In the genomic region with DNA sequence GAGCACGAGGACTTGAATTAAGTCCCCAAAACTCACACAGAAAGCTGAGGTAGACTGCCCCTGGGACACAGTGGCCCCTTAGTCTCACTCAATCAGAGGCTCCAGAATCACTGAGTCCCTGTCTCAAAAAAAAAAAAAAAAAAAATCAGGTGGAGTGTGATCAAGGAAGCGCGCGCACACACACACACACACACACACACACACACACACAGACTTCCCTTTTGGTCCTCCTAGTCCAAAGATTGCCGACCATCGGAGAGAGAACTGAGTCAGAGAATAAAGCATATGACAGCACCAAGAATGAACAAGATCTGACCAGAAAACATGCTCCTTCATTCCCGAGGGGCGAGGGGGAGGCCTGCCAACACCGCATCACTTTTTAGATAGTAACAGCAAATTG, we compare ENCODE assay signal across 8 mouse cellular contexts. TPM values are rescaled to one million over a fixed set of nuclear protein-coding genes. Genes with fewer than 3 reads are reported as not detected.
DNase-seq lines count a peak whose midpoint lies in the region; ATAC-seq and TF ChIP-seq lines count a peak whose summit lies in the region.

No protein-coding gene starts in this region.

- no peak for TF ChIP-seq POLR2A in bone marrow macrophage, adult 2 months (IDR thresholded peaks at IDR 0.05; ENCODE audit: borderline replicate concordance, low read depth, low read length)
- no peak for TF ChIP-seq POLR2A in myocyte (IDR thresholded peaks at IDR 0.05; ENCODE audit: insufficient read length, low read depth)

- WGBS in kidney, embryonic 16.5 days: 72% methylated on average over 9 of the region's 9 CpGs
- WGBS in hindbrain, postnatal 0 days: 77% methylated on average over 9 of the region's 9 CpGs

- H3K36me3 ChIP-seq in kidney, embryonic 16.5 days (ENCODE audit: insufficient read depth, low read length): no peaks in the 10 kb centered on the region
- peaks cover 5% of the 10 kb centered on the region; the same call in 1 of the 2 replicates for H3K36me3 ChIP-seq in hindbrain, postnatal 0 days (ENCODE audit: insufficient read depth, low read length)
- no peaks in the 10 kb centered on the region for H3K36me3 ChIP-seq in myocyte (ENCODE audit: control insufficient read depth, insufficient read depth)

- TF ChIP-seq CTCF in bone marrow macrophage, adult 2 months (IDR thresholded peaks at IDR 0.05; ENCODE audit: low read depth, low read length): no peak
- no peak for TF ChIP-seq CTCF in hindbrain, postnatal 0 days (IDR thresholded peaks at IDR 0.05; ENCODE audit: low read depth)

- peak overlapping the region; percentile 83 for H3K4me2 ChIP-seq in kidney, embryonic 16.5 days (replicated peaks; ENCODE audit: low read depth, low read length)
- peak overlapping the region; percentile 89 for H3K4me2 ChIP-seq in hindbrain, postnatal 0 days (ENCODE audit: low read depth, low read length)
- H3K4me2 ChIP-seq in myocyte (ENCODE audit: low read depth): peak overlapping the region; percentile 100

- no peak overlapping the region for H3K27ac ChIP-seq in kidney, embryonic 16.5 days (ENCODE audit: low read length)
- peak overlapping the region; percentile 82; the same call in 1 of the 2 replicates for H3K27ac ChIP-seq in bone marrow macrophage, adult 2 months (ENCODE audit: insufficient read depth, low read depth, low read length)
- no peak overlapping the region for H3K27ac ChIP-seq in hindbrain, postnatal 0 days

- H3K9me3 ChIP-seq in kidney, embryonic 16.5 days (ENCODE audit: low read length): no peaks in the 10 kb centered on the region
- H3K9me3 ChIP-seq in hindbrain, postnatal 0 days (ENCODE audit: low read length): no peaks in the 10 kb centered on the region

- H3K4me3 ChIP-seq in kidney, embryonic 16.5 days (ENCODE audit: low read length): peak overlapping the region; percentile 83
- peak overlapping the region; percentile 75 for H3K4me3 ChIP-seq in bone marrow macrophage, adult 2 months (ENCODE audit: insufficient read depth, low read length)
- peak overlapping the region; percentile 64 for H3K4me3 ChIP-seq in hindbrain, postnatal 0 days (ENCODE audit: low read length)
- H3K4me3 ChIP-seq in myocyte: peak overlapping the region; percentile 85

- H3K27me3 ChIP-seq in kidney, embryonic 16.5 days (ENCODE audit: insufficient read depth, low read length): no peaks in the 10 kb centered on the region
- no peaks in the 10 kb centered on the region for H3K27me3 ChIP-seq in hindbrain, postnatal 0 days (ENCODE audit: insufficient read depth, low read length)
- H3K27me3 ChIP-seq in myocyte (ENCODE audit: control insufficient read depth, insufficient read depth, insufficient read length): no peaks in the 10 kb centered on the region

- H3ac ChIP-seq in myocyte (ENCODE audit: control insufficient read depth, insufficient read length): no peak overlapping the region

- ATAC-seq in kidney, embryonic 16.5 days (ENCODE audit: low FRiP score, low TSS enrichment): no peak
- ATAC-seq in hindbrain, postnatal 0 days: no peak

- H3K9ac ChIP-seq in kidney, embryonic 16.5 days (replicated peaks; ENCODE audit: low read length): peak overlapping the region; percentile 90
- peak overlapping the region; percentile 85; the same call in 1 of the 2 replicates for H3K9ac ChIP-seq in hindbrain, postnatal 0 days (replicated peaks; ENCODE audit: low read length)

- H3K4me1 ChIP-seq in kidney, embryonic 16.5 days (ENCODE audit: insufficient read depth, low read length): peaks cover 27% of the 10 kb centered on the region
- peaks cover 24% of the 10 kb centered on the region for H3K4me1 ChIP-seq in bone marrow macrophage, adult 2 months (ENCODE audit: control insufficient read depth, insufficient read depth, low read length)
- H3K4me1 ChIP-seq in hindbrain, postnatal 0 days (ENCODE audit: insufficient read depth, low read length): peaks cover 6% of the 10 kb centered on the region

- DNase-seq in kidney, adult 8-10 months: no peak
- no peak for DNase-seq in hindbrain, postnatal 0 days (ENCODE audit: low spot score)
- DNase-seq in right cerebral cortex, postnatal 4 days: no peak
- DNase-seq in spleen, postnatal 14 days (ENCODE audit: low spot score in 2 of 2): no peak
- no peak for DNase-seq in thymus, adult 18-20 months

- peaks cover 61% of the 10 kb centered on the region for H3K79me2 ChIP-seq in myocyte (ENCODE audit: control insufficient read depth, insufficient read depth)

TF ChIP-seq in myocyte, 11 proteins besides CTCF, POLR2A, EP300 and RAD21:
- TF ChIP-seq TCF3 (IDR thresholded peaks at IDR 0.05; ENCODE audit: insufficient read length, low read depth): no peak
- no peak for TF ChIP-seq TCF12 (IDR thresholded peaks at IDR 0.05; ENCODE audit: insufficient read depth, poor library complexity, severe bottlenecking)
- TF ChIP-seq SRF (IDR thresholded peaks at IDR 0.05; ENCODE audit: control insufficient read depth, insufficient read length, low read depth): no peak
- no peak for TF ChIP-seq POLR2AphosphoS2 (IDR thresholded peaks at IDR 0.05; ENCODE audit: insufficient read length, low read depth)
- TF ChIP-seq USF1 (IDR thresholded peaks at IDR 0.05; ENCODE audit: low read depth): no peak
- TF ChIP-seq CEBPB (IDR thresholded peaks at IDR 0.05; ENCODE audit: insufficient read depth, poor library complexity, severe bottlenecking): no peak
- TF ChIP-seq MYOD1 (IDR thresholded peaks at IDR 0.05; ENCODE audit: control insufficient read depth in 1 of 3, insufficient read length in 2 of 3, low read depth in 2 of 3): no peak
- no peak for TF ChIP-seq MYOG (IDR thresholded peaks at IDR 0.05; ENCODE audit: control insufficient read depth in 1 of 3, insufficient read depth in 1 of 3, insufficient read length in 2 of 3, low read depth in 2 of 3)
- no peak for TF ChIP-seq REST (IDR thresholded peaks at IDR 0.05; ENCODE audit: insufficient read depth, insufficient read length)
- TF ChIP-seq E2F4 (IDR thresholded peaks at IDR 0.05; ENCODE audit: insufficient read depth): no peak
- TF ChIP-seq MAX (IDR thresholded peaks at IDR 0.05; ENCODE audit: low read depth): no peak

RNA-seq across cellular contexts. Expression of a gene that starts 1.4 kb away (rescaled TPM):
- polyA plus RNA-seq in kidney, embryonic 16.5 days (2015; fragmentation: Nextera tagmentation; extraction: Ambion mirVana): 131 TPM in 2 replicates
- polyA plus RNA-seq in bone marrow macrophage, adult 2 months (2012; ENCODE audit: insufficient read depth, insufficient read length, missing spikeins): 33.1 and 37.9 TPM in 2 replicates
- total RNA-seq in hindbrain, postnatal 0 days (2014; rRNA removed): 52.9 and 90.6 TPM in 2 replicates
- 42.6 and 44.9 TPM in 2 replicates for polyA plus RNA-seq in hindbrain, postnatal 0 days (2015; fragmentation: Nextera tagmentation; extraction: Ambion mirVana)
- 70.8 TPM for polyA plus RNA-seq in myocyte (2012; fragmentation: generic; extraction: Trizol)

RNA-seq across cellular contexts. Expression of a gene that starts 17.9 kb away (rescaled TPM):
- polyA plus RNA-seq in kidney, embryonic 16.5 days (2015; fragmentation: Nextera tagmentation; extraction: Ambion mirVana): 39.8 and 43.1 TPM in 2 replicates
- polyA plus RNA-seq in bone marrow macrophage, adult 2 months (2012; ENCODE audit: insufficient read depth, insufficient read length, missing spikeins): 29.3 and 30.7 TPM in 2 replicates
- total RNA-seq in hindbrain, postnatal 0 days (2014; rRNA removed): 127 and 144 TPM in 2 replicates
- 114 and 126 TPM in 2 replicates for polyA plus RNA-seq in hindbrain, postnatal 0 days (2015; fragmentation: Nextera tagmentation; extraction: Ambion mirVana)
- polyA plus RNA-seq in myocyte (2012; fragmentation: generic; extraction: Trizol): 9.5 TPM

RNA-seq across cellular contexts. Expression of a gene that starts 17.9 kb away (rescaled TPM):
- polyA plus RNA-seq in kidney, embryonic 16.5 days (2015; fragmentation: Nextera tagmentation; extraction: Ambion mirVana): 0.27 and 0.37 TPM in 2 replicates
- polyA plus RNA-seq in bone marrow macrophage, adult 2 months (2012; ENCODE audit: insufficient read depth, insufficient read length, missing spikeins): not detected in 2 replicates
- 0.04 TPM in 1 of 2 replicates, not detected in the other for total RNA-seq in hindbrain, postnatal 0 days (2014; rRNA removed)
- 0.42 and 0.48 TPM in 2 replicates for polyA plus RNA-seq in hindbrain, postnatal 0 days (2015; fragmentation: Nextera tagmentation; extraction: Ambion mirVana)
- 0.01 TPM for polyA plus RNA-seq in myocyte (2012; fragmentation: generic; extraction: Trizol)

RNA-seq across cellular contexts. Expression of a gene that starts 47.9 kb away (rescaled TPM):
- polyA plus RNA-seq in kidney, embryonic 16.5 days (2015; fragmentation: Nextera tagmentation; extraction: Ambion mirVana): 15.4 and 15.5 TPM in 2 replicates
- polyA plus RNA-seq in bone marrow macrophage, adult 2 months (2012; ENCODE audit: insufficient read depth, insufficient read length, missing spikeins): 7.1 TPM in 2 replicates
- 19.8 and 29.7 TPM in 2 replicates for total RNA-seq in hindbrain, postnatal 0 days (2014; rRNA removed)
- 7.9 and 9.4 TPM in 2 replicates for polyA plus RNA-seq in hindbrain, postnatal 0 days (2015; fragmentation: Nextera tagmentation; extraction: Ambion mirVana)
- polyA plus RNA-seq in myocyte (2012; fragmentation: generic; extraction: Trizol): 6.8 TPM

RNA-seq across cellular contexts. Expression of a gene that starts 55.4 kb away (rescaled TPM):
- 0.12 and 0.14 TPM in 2 replicates for polyA plus RNA-seq in kidney, embryonic 16.5 days (2015; fragmentation: Nextera tagmentation; extraction: Ambion mirVana)
- polyA plus RNA-seq in bone marrow macrophage, adult 2 months (2012; ENCODE audit: insufficient read depth, insufficient read length, missing spikeins): not detected in 2 replicates
- total RNA-seq in hindbrain, postnatal 0 days (2014; rRNA removed): 0.63 and 1.0 TPM in 2 replicates
- polyA plus RNA-seq in hindbrain, postnatal 0 days (2015; fragmentation: Nextera tagmentation; extraction: Ambion mirVana): 0.11 TPM in 1 of 2 replicates, not detected in the other
- polyA plus RNA-seq in myocyte (2012; fragmentation: generic; extraction: Trizol): not detected
